Mouse (Mus musculus): Measurements from ENCODE around the gene Grb2.

Grb2 gene

GRCm38 (mm10) chr11:115608421-115609399 is 99.7 kb downstream of the Grb2 start:
- peak; percentile 48 to 59 for DNase-seq (ENCODE audit: low spot score in 2 of 2)

GRCm38 (mm10) chr11:115606733-115607132 is 101.7 kb downstream of the Grb2 start:
- no peak for DNase-seq (ENCODE audit: low spot score in 2 of 2)

- DNase-seq (ENCODE audit: low spot score in 2 of 2): no peak
Observed at GRCm38 (mm10) chr11:115604304-115604696, 104.1 kb downstream of the Grb2 start.

DNA sequence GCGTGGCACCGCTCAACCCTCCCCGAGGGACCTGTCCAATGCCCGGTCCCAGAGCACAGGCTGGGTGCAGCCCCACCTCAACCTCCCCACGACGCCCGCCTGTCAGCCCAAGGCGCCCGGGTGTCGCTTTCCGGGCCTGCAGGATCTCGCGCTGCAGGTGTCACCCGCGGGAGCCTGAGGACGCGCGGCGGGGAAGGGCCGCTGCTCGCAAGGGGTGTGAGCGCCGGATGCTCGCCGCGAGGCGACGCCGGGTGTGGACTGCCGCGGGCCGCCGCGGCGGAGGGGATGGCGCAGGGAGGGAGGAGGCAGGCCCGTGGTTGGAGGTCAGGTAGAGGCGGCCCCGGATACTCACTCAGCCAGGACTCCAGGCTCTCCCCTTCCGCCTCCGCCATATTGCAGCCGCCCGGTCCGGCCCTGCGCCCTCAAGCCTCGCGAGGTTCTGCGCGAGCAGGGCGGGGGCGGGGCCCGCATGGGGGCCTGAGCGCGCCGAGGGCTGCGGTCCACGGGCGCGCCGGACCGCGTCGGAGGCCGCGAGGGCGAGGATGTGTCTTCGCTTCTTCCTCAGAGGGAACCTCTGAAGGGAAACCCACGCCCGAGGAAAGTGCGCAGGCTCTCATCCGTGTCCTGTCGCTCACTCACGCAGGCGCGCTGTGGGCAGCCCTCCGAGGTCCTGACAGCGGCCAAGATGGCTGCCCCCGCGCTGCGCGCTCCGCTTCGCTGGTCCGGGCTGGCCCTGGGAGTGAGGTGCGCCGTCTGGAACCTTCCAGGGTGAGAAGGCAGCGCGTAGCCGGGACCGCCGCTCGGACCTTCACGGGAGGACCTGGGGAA is 104.7 kb downstream of the Grb2 start, which contains the start of the genes Mrps7 and Gga3:
Mrps7 (plus strand) TSS at position 450 of the 828 bp plus-strand sequence.
Gga3 (minus strand) TSS at position 576 of the 828 bp plus-strand sequence.
- DNase-seq (ENCODE audit: low spot score in 2 of 2): peak; percentile 79 to 90

DNA sequence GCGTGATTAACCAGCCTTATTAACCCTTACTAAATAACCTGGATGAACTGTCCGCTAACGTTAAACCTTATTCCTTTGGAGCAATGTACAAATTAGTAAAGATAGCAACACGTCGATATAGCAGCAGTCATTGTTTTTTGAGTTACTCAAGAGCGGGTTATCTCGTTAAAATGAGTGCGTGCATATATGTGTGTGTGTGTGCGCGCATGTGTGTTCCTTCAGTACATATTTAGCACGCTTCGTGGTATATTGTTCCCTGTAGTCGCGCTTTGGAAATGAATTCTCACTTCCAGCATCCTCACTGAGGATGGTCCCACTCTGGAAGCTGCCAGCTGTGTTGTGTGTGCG is 105.3 kb downstream of the Grb2 start:
- no peak for DNase-seq (ENCODE audit: low spot score in 2 of 2)

DNA sequence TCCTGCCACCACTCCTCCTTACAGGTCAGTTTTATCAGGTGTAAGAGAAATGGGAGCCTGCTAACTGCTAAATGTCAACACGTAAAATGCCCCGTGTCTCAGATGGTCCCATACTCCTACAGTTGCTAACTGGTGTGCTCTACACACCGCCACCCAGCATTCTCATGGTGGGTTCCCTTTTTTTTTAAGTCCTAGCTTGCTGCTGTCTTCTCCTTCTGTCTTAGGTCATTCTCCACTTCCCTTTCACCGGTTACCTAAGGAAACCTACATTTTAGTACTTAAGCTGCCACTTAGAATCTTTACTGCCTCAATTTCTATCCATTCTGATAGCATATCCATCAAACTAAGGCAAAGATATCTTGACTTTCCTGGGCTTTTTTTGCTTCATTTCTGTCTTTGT is 107.2 kb downstream of the Grb2 start:
- DNase-seq (ENCODE audit: low spot score in 2 of 2): no peak

- no peak for DNase-seq (ENCODE audit: low spot score in 2 of 2)
Observed at GRCm38 (mm10) chr11:115600743-115601142, 107.7 kb downstream of the Grb2 start.

- DNase-seq (ENCODE audit: low spot score in 2 of 2): no peak
Observed at GRCm38 (mm10) chr11:115599722-115600121, 108.7 kb downstream of the Grb2 start.

GRCm38 (mm10) chr11:115598309-115598708 is 110.1 kb downstream of the Grb2 start:
- no peak for DNase-seq (ENCODE audit: low spot score in 2 of 2)

GRCm38 (mm10) chr11:115595209-115595608 is 113.2 kb downstream of the Grb2 start:
- DNase-seq (ENCODE audit: low spot score in 2 of 2): no peak
